Mouse (Mus musculus): ENCODE measurements around the gene Fam117a. TPM values are rescaled to one million over a fixed set of nuclear protein-coding genes. Genes with fewer than 3 reads are reported as not detected.

Gene Fam117a
- polyA plus RNA-seq, 1 experiment from 2014 or later = 3.5 TPM

Other genes starting within 250 kb of the Fam117a start
- gene Dlx3, start 216.9 kb upstream of the Fam117a start, polyA plus RNA-seq (2014; fragmentation: Nextera tagmentation; extraction: Ambion mirVana) = 0.07 and 0.27 TPM in 2 replicates
- gene Dlx4, start 190.8 kb upstream of the Fam117a start, polyA plus RNA-seq (2014; fragmentation: Nextera tagmentation; extraction: Ambion mirVana) = not detected in 2 replicates
- gene Tac4, start 75.5 kb upstream of the Fam117a start, polyA plus RNA-seq (2014; fragmentation: Nextera tagmentation; extraction: Ambion mirVana) = 0.17 TPM in 1 of 2 replicates, not detected in the other
- 58.1 and 71.0 TPM in 2 replicates for gene Kat7, start 26.8 kb upstream of the Fam117a start, polyA plus RNA-seq (2014; fragmentation: Nextera tagmentation; extraction: Ambion mirVana)
- gene Slc35b1, start 47.7 kb downstream of the Fam117a start, polyA plus RNA-seq (2014; fragmentation: Nextera tagmentation; extraction: Ambion mirVana) = 144 and 153 TPM in 2 replicates
- 160 and 167 TPM in 2 replicates for gene Spop, start 77.1 kb downstream of the Fam117a start, polyA plus RNA-seq (2014; fragmentation: Nextera tagmentation; extraction: Ambion mirVana)
- 2.0 and 2.2 TPM in 2 replicates for gene Nxph3, start 177.6 kb downstream of the Fam117a start, polyA plus RNA-seq (2014; fragmentation: Nextera tagmentation; extraction: Ambion mirVana)

Measured in hindbrain, embryonic 14.5 days (tissue).